Mouse (Mus musculus): Measurements from ENCODE around the gene Thpo. TPM values are rescaled to one million over a fixed set of nuclear protein-coding genes. Genes with fewer than 3 reads are reported as not detected.

Thpo gene
- total RNA-seq, 2 experiments from 2014 or later: 2.1 to 3.0 TPM

DNA sequence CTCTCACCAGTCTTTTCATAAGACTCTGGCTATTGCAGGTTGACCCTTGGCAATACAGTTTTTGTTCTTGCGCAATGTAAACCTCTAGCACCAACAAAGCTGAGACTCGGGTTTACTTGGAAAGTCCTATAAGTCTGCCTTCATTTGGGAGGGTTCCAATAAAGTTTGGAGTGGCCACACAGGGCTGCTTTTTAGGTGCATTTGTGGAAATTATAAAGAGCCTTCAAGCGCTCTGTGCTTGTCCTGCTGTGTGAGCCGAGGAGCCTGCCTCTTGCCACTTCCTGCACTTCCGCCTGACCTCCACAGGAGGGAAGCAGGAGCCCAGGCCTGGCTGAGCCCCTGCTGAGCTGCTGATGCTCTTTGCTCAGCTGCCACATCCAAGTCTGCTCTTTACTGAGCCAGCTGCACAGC, 10.0 kb downstream of the Thpo start:
- peak; percentile 64 for DNase-seq

DNA sequence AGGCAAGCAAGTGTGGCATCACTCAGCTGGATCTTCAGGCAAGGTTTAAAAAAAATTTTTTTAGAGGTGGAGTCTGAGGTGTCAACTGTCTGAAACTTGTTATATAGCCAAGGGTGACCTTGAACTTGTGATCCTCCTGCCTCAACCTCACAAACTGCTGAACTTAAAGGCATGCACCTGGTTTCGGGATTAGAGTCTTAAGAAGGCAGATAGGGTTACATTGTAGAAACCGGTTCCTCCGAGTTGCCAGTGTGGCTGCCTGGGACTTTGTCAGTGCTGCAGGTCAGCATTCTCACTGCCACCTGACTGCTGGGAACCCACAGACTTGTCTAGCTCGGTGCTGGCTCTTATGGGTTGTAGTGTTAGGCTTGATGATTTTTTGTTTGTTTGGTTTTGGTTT, 11.1 kb downstream of the Thpo start:
- no peak for DNase-seq

DNA sequence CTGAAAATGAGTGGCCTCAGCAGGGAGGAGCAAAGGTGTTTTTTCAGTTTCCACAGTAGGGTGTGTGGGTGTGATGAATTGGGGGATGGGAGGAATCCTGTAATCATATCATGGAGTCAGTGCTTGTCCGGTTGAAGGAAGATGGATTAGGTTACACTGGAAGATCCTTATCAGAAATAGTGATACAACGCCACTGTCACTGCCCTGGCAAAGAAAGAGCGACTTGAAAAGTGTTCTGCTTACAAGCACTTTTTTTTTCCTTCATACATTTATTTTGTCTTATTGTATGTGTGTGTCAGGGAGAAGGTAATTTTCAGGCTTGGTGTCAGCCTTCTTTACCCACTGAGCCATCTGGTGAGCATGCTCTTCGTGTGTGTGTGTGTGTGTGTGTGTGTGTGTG, 11.6 kb downstream of the Thpo start:
- DNase-seq: no peak

DNA sequence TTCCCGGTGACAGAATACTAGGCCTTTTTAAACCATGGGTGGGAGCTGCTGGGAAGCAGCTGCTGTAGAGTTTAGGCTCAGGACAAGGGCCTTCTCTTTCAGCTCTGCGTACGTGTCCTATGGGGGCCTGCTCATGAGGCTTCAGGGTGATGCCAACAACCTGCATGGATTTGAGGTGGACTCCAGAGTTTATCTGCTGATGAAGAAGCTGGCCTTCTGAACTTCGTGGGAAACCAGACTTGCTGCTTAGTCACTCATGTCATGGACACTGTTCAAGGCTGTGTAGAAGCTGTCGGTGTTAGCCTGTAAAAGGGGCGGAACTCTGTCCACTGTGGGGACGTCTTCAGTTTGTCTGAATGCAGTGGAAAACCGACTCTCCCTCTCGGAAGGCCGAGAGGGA, 12.5 kb downstream of the Thpo start:
- DNase-seq: no peak

DNA sequence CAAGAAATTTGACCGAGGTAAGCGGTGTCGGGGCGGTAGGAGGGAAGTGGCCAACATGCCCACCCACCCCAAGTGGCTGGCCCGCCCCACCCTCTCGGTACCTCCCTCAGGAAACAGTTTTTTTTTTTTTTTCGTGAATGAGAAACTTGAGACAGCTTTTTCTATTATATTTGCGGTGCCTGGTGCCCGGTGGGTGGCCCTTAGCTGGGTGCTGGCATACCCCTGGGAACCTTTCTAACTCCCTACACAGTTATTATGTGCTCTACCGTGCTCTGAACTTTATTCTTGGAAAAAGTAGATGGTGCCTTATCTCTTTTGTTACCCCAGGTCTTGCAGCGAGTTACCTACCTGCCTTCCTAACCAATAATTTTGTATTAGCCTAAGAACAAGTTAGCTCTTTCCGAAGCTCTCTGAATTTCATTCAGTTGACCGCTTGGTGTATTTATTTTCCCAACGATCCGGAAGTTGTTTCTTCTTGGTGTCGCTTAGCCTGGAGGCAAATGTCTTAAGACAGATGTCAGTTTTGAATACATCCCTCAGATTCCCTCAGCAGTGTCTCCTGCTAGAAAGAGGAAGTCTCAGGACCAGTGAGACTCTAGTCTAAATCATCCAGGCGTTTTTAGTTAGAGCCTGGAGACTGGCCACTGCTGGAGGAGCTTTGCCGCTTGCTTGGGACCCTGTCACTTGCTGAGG, 16.2 kb downstream of the Thpo start:
- DNase-seq: no peak

DNA sequence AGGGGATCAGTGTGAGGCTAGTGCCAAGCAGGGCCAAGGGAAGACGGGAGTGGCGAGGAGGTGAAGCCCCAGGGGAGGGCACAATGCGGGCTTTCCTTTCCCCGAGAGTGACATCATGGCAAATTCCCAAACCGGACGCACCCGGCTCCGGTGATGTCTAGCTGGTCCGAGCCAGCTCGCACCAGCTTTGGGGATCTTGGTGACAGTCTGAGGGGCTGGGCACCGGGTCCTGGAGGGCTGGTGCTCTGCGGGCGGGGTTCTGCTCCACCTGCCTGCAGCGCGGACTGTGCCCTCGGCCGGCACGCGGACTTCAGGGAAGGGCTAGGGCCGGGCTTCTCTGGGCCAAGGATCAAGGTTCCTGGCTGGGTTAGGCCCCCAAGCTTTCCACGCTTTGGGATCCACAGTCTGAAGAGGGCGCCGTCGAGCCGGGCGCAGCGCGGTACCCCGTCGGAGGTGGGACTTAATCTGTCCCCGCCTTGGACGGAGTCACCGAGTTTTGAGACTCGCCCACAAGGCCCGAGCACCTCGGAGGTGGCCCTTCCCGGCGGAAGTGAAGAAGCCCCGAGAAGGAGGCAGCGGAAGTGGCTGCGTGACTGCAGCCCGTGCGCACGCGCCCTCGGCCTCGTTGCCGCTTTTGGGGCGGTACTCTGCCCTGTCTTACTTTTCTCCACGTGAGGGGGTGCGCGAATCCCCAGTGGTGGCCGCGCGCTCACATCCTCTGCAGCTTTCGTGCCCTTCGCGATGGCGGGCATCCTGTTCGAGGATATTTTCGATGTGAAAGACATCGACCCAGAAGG, 16.9 kb downstream of the Thpo start, which contains the start of the genes Polr2h and Clcn2:
Gene Polr2h, plus strand, starts transcription at position 485 of the 797 bp plus-strand sequence.
Gene Clcn2, minus strand, starts transcription at position 566 of the 797 bp plus-strand sequence.
- DNase-seq: peak; percentile 97

DNA sequence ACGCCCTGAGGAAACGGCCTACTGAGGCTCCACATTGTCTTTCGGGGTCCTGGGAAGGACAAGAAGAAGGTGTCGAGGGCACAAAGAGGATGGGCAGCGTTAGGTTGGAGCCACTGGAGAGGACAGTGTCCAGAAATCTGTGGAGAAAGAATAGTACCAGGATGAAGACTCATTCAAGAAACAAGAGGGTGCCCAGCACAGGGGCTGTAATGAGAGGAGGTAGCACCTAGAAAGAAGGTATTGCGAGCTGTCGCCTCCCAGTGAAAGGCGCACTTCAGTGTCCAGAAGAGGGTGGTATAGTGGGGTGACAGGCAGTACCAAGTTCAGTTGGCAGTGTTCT, 17.5 kb downstream of the Thpo start:
- DNase-seq: no peak

DNA sequence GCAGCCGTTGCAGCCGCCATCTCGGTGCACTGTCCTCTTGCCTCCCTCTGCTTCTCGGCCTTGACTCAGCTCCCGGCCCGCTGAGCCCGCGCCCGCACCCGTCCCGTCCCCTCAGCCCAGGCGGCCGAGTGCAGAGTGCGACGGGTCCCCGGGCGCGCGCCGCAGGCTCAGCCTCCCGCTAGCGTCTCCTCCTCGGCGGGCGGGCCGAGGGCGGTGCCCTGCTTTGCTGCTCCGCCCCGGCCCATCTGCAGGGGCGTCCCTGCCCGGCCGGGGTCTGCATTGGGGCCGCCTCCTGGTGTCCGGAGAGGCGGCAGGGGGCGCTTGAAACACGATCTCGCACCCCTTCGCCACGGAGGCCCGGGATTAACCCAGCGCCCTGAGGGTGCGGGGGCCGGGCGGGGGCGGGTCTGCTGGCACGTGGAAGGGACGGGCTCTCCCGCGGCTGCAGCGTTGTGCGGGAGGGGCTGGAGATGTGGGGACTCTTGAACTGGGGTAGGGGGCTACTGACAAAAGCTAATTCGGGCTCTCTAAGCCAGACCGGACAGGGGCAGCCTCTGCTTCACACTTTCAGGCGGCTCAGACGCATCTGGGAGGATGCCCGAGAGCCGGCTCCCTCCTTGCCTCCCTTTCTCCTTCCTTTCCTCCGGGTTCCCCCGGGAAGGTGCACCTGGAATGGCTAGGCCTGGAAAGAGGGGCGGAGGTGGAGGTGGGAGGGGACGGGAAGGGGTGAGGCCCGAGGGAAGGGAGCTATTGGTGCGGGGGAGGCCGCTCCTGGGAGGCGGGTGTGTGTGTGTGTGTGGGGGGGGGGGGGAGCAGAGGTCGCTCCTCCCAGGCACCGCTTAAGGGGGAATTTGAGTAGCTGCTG, 18.1 kb downstream of the Thpo start:
- DNase-seq: peak; percentile 80

DNA sequence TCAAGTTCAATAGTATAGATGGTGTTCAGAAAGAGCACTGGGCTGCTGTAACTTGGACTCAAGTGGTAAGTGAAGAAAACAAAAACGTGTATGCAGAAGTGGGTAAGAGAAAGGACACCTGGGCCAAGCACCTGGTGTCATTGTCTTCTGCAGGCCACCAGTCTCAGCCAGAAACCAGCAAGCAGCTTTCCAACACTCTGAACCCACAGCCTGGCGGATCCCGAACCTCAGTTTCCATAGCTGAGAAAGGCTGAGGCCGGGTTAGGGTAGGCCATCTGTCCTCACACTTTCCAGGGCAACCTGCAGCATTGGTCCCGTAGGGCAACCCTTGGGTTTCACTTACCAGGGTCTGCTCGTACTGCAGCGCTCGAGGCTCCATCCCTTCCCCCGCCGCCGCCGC, 18.7 kb downstream of the Thpo start:
- DNase-seq: no peak

DNA sequence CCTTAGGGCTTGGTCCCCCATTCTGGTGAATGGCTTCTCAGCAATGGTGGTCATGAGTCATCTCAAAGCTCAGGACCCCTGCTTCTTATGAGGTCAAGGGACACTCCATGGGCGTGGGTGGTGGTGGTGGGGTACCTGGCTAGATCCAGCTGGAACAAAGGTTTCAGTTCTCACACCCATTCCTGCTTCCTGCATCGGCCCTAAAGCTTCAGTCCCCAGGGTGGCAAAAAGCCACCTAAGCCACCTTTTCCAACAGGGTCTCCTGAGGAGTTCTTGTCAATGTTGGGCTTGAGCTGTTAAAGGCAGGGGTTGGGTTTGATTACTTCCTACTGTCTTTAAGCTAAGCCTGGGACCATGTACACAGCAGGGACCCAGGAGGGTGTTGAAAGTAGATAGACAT, 19.1 kb downstream of the Thpo start:
- DNase-seq: no peak

DNA sequence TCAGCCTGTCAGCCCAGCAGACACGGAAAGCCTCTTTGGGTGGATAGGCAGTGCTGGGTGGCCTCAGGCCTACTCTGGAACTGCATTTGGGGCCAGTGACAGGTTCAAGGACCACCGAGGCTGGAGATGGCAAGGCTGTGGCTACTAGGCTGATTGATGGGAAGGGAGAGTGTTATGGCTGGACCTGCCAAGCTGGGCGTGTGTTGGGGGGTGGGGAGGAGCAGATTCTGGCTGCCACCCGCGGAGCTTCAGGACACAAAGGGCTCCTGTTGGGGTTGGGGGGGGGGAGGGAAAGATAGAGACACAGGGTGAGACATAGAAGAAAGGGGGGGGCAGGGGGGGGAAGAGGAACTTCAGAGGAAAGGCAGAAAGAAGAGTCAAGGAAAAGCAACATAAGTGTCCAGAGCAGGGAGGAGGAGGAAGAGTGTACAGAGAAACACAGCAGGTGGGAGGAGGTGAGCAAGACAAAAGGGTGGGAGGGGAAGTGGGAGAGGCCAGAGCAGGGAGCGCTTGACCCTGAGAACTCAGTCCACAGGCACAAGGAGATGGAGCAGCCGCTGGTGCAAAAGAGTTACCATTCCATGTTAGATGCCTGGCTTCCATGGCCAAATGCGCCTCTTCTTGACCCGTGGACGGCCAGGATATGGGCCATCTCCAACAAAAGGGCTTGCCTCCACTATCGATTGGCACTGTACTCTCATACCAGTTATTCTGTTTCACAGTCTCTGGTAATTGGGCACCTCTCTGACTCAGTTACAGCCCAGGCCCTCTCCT, 19.8 kb downstream of the Thpo start:
- DNase-seq: no peak

DNA sequence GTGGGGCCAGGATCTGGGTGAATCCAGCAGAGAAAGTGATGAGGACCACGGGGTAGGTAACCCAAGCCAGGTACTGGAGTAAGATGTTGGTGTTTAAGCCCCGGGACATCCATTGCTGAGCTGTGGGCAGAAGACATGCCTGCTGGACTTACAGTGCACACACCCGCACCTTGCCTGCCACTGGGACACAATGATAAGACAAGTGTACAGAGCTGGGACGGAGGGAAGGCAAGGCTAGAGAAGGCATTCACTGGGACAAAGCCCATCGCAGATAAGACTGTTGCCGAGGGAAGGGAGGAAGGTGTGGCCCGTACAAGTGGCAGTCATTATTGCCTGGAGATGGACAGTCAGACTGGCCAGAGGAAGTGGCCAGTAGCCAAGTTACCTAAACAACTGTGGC, 21.4 kb downstream of the Thpo start:
- no peak for DNase-seq

DNA sequence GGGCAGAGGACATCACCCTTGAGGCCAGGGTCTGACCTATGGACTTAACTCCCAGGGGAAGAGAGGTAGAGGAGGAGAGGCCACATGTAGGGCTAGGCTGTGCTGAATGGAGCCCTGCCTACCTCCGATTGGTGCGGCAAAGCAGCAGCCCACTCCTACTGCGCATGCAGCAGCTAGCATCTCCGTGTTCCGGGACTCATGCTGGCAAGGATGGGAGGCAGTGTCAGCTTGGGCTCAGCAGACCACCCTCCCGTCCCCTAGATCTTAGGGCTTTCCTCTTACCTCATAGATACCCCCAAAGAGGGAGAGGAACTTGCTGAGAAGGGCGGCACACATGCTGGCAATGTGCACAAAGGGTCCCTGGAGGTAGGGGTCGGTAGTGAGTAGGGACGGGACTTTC, 22.1 kb downstream of the Thpo start:
- no peak for DNase-seq

DNA sequence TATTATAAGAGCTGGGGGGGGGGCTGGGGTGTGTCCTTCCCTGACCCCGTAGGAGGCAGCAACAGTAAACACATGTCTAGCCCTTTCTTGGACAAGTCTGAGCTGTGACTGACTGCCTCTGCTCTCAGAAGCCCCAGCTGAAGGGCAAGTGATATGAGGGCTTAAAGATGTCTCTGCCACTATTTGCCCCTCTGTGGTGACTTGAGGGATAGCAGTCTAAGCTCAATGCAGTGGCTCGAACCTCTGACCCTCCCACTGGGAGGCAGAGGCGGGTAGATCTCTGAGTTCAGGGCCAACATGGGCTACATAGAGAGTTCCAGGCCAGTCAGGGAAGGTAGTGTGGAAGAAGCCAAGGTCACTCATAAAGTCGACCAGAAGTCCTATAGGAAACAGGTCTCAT, 23.5 kb downstream of the Thpo start:
- no peak for DNase-seq

DNA sequence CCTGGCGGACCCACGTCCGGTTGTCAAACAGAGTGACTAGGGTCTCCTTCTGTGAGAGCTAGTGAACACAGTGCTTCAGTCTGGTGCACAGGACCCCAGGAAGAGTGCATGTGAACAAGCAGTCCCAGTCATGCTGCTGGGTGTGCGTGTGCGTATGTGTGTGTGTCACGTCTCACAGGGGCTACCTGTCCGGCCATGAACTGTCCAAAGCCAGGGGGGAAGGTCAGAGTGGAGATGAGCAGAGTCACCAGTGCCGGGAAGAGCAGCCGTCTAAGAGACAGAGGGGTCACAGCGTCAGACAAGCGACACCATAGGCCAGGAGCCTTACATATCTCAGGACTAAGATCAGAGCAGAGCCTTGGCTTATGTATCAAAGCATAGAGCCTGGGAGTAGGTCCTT, 23.9 kb downstream of the Thpo start:
- DNase-seq: no peak

DNA sequence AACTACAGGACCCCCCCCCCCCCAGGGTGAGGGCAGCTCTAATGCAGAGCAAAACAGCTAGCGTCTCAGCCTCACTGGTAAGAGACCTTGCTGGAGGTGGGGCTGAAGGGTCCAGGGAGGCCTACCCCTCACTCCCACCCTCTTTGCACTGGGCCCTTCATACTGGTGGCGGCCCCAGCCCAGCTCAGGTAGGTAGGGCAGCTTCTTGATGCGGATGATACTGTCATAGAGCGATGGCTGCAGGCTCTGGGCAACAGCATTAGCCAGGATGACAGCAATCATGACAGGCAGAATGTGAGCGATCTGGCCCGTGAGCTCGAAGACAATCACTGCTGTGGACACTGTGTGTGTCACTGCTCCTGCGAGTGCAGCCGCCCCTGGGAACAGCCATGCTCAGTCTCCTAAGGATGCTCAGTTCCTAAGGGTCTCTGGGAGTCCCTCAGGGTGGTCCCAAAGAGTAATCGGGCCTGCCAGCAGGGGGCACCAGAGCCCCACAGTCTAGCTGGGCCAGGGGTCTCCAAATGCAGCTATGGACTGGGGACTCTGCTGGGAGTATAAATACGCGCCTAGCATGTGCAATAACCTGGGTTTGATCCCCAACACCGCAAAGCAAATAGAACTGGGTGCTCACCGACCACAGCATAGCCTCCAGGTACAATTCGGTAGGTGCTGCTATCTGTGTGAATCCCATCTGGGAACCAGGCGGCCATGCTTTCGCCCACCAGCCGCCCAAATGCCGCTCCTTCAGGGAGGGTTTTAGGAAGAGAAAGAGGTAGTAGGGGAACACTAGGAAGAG, 25.2 kb downstream of the Thpo start:
- no peak for DNase-seq

DNA sequence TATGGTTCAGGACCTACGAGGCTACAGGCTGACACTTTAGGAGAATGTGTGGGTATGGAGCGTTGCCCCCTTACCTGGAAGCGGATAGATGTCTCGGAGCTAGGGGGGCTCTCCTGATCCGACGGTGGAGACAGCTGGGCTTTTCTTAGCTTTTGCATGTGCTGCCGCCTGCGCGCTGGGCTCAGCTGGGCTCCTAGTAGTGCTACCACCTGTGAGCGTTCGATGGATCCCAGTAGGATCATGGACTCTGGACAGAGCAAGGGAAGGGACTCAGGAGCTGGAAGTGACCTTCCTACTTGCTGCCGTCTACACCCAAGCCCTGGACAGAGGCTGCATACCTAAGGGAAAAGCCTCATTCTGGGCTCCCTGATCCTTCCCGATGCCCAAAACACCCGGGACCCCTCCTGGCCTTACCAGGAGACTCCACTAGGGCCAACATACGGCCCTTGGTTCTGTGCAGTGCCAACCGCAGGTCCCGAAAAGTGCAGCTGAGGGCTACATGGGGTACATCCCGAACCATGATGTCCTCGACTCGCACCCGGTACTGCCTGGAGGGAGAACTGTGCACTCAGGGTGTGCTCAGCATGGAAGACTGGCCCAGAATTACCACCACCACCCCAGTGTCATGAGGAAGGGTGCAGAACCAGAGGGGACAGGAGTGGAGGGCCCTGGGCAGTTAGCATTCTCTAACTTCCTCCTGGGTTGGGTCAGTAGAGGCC, 25.9 kb downstream of the Thpo start:
- no peak for DNase-seq

DNA sequence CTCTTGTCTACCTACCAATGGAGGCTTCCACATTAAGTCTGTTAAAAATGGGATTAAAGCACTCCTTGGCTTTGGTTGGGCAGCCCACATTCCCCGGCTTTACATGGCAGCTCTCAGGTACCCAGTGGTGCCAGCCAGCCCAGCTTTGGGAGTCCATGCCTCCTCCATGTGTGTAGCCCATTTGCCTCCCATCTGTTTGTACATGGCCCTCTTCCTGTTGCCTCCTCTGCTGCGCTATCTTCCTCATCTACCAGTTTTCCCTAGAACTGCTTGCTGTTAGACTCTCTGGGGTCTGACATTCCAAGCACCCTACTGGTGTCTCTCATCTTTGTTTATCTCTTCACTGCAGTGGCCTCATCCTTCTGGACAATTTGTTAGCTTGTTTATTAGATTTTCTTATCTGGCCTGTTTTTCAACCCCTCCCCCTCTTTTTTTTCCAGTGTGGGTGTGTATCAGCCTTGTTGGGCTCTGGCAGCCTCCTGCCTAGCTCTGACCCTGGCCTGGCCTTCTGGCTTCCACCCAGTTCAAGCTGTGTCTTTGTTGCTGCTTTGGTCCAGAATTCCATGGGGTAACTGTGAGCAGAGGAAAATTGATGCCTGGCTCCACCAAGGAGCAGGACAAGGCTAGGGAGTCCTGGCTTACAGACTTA, 27.8 kb downstream of the Thpo start:
- peak; percentile 54 for DNase-seq

DNA sequence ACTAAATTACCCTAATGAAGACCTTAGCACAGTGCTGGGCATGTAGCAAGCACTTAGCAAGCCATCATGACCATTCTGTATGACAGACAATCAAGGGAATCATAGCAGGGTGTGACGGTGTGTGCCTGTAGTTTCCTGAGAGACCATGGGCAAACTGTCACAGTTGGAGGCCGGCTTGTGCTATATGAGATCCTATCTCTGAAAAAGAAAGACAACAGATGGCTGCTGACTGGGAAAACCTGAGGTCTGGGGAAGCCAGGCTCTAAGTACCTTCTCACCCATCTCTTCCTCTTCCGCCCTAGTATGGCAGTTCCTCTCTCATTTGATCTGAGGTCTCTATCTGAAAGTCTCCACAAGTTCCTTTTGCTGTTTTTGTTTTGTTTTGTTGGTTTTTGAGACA, 28.5 kb downstream of the Thpo start:
- DNase-seq: no peak
